Mouse (Mus musculus): ENCODE data around the gene Nrtn.

GRCm38 (mm10) chr17:56703038-56703437, 54.3 kb downstream of the Nrtn start:
- TF ChIP-seq CTCF (conservative IDR thresholded peaks at IDR 0.05; ENCODE audit: insufficient read depth, insufficient read length, low read depth, low read length) = no peak
- no peak for TF ChIP-seq POLR2A (IDR thresholded peaks at IDR 0.05; ENCODE audit: low read depth, low read length)

All from kidney, adult 2 months (tissue).